Mouse (Mus musculus): ENCODE measurements at regions not wholly inside any gene's neighbourhood (a gene's known extent, or its start where the extent isn't known, plus 50 kb on each side); places are given as distances from the start of the nearest gene placed in this dataset.

DNA sequence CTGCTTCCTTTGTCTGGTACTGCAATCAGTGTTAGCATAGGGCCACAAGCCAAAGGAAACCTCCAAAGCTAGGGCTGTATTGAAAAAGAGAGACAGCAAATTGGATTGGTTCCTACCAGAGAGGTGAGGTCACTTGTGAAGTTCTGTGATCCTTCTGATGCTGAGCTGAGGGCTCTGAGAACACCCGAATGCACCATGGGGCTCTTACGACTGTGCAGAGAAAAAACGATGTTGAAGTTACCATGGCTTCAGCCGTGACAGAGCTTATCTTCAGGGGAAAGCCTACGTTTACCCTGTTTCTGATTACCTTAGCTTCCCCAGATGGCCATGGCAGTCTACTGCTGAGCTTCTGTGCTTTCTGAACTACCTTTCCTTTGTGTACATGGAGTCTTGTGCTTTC lies 53.9 kb upstream of the Fmo9 start:
- no peak for ATAC-seq (replicated peaks; ENCODE audit: poor library complexity)

GRCm38 (mm10) chr1:166738029-166738428 lies 56.4 kb upstream of the Fmo9 start:
- peak; percentile 83 for ATAC-seq (replicated peaks; ENCODE audit: poor library complexity)

DNA sequence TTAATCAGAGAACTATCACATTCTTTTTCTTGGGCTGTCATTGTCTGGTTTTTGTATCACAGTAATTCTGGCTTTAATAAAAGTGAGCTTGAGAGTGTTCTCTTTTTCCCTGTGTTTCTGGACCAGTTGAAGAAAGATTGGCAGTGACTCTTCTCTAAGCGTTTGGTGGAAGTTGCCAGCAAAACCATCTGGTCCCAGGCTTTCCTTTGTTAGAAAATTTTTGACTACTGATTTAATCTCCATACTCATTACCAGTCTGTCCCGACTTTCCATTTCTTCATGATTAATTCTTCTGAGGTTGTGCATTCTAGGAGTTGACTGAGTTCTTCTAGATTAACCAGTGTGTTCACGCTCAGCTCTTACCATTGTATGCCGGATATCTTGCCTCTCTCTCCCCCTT lies 68.6 kb upstream of the Fmo9 start:
- ATAC-seq (replicated peaks; ENCODE audit: poor library complexity): no peak

DNA sequence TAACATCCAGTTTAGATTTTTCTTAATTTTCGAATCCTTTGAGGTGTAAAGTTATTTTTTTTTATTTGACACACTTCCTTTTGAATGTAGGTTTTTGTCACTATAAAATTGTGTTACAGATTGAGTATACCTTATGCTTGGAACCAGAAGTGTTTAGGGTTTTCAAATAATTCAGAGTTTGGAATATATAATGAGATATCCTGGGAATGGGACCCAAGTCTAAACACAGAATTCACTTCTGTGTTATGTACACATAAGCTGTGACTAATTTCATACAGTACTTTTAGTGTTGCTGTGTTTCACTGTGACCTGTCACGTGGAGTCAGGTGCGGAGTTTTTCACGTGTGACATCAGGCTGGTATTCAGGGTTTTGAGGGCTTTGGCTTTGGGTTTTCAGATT lies 69.1 kb upstream of the Fmo9 start:
- no peak for ATAC-seq (replicated peaks; ENCODE audit: poor library complexity)

GRCm38 (mm10) chr1:166751436-166751835 lies 69.8 kb upstream of the Fmo9 start:
- ATAC-seq (replicated peaks; ENCODE audit: poor library complexity): no peak

DNA sequence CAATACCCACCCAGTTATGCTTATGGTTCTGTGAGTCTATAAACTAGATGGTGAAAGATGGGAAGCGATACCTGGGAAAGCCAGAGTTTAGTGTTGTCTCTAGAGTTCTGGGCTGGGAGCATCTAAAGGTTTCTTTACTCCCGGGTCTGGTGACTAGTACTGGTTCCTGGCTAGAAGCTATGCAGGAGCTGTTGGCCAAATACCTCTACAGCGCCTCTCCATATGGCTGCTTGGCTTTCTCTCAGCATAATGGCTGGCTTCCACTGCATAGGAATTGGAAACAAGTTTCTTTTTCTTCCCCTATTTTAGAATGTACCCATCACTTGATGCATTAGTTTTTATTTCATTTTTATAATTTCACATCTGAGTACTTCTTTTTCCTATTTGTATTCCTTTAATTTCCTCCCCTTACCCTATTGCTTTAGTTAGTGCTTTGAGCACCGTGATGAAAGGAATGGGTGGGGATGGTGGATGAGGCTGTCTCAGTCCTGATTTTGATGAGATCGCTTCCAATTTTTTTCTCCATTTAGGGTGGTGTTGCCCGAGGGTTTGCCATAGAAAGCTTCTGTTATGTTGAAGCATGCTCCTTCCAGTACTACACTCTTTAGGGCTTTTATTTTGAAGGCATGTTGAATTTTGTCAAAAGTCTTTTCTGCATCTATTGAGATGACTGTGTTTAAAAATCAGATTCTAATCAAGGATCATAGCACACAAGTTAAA lies 71.5 kb upstream of the Fmo9 start:
- ATAC-seq (replicated peaks; ENCODE audit: poor library complexity): no peak

DNA sequence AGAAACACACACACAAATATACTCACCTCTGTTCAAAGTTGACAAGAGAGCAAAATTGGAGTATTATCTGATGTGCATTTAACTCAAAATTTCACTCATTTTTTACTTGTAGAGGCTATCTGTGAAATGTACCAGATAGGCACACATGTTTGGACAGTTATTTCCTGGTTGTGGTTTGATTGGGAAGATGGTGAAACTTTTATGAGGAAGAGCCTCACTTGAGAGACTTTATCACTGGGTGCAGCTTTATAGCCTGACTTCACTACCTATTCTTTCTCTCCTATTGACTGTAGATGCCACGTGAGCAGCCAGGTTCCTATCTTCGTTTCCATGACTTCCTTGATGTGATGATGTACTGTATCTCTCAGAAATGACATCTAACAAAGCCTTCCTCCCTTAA lies 77.3 kb upstream of the Fmo9 start:
- ATAC-seq (replicated peaks; ENCODE audit: poor library complexity): peak; percentile 71

DNA sequence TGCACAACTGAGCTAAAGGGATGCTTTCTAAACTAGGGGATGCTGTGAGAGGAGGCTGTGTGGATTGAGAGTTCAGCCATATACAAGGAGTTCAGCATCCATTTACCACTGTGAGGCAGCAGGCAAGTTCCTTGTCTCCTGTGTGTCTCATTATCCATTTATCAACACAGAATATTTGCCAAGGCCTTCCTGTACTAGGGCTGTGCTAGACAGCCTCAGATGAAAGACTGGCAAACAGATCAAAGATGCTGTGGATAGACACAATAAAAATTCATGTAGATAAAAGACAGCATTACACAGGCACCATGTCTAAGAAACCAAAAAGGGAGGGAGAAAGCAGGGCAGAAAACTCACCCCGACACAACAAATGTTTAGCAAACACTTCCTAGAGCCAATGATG lies 91.5 kb upstream of the Fmo9 start:
- no peak for ATAC-seq (replicated peaks; ENCODE audit: poor library complexity)

DNA sequence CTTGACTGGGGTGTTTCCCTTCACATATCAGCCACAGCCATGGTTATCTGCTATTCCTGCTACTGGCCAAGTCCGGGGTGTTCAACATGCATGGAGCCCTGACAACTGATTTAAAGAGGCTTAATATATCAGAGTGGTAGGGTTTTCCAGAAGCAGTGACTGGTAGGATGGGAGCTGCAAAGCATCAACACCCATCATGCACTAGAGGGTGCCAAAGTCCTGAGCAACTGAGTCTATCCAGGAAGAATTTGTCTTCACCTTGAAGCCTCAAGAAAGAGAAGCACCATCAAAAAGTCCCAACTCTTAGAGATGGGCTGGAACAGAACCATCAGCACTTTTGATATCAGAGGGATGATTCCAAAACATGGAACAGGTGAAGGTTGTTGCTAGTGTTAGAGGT lies 100.5 kb upstream of the Fmo9 start:
- ATAC-seq (replicated peaks; ENCODE audit: poor library complexity): peak; percentile 96

GRCm38 (mm10) chr1:166787945-166788344 lies 106.3 kb upstream of the Fmo9 start:
- peak; percentile 91 for ATAC-seq (replicated peaks; ENCODE audit: poor library complexity)

GRCm38 (mm10) chr1:166788824-166789399 lies 107.3 kb upstream of the Fmo9 start:
- ATAC-seq (replicated peaks; ENCODE audit: poor library complexity): no peak

GRCm38 (mm10) chr1:166793052-166793716 lies 111.5 kb upstream of the Fmo9 start:
- peak; percentile 89 for ATAC-seq (replicated peaks; ENCODE audit: poor library complexity)

DNA sequence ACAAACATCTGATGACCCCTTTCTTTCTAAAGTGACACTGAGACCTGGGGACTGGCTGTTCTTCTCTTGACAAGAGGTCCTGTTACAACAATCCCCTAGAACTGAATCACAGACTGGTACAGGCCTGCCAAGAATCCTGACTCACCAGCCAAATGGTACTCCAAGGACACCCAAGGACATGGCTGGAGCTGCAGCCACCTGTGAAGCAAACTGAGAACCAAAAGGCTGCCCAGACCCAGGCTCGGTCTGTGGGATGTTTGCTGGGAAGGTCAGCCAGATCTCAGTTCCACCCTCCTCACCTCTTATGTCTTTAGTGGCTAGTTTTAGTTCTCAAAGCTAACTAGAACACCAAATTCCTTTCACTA lies 112.1 kb upstream of the Fmo9 start:
- ATAC-seq (replicated peaks; ENCODE audit: poor library complexity): no peak

- ATAC-seq (replicated peaks; ENCODE audit: poor library complexity): peak; percentile 53
Measured at GRCm38 (mm10) chr1:166794622-166795244, 113.1 kb upstream of the Fmo9 start.

DNA sequence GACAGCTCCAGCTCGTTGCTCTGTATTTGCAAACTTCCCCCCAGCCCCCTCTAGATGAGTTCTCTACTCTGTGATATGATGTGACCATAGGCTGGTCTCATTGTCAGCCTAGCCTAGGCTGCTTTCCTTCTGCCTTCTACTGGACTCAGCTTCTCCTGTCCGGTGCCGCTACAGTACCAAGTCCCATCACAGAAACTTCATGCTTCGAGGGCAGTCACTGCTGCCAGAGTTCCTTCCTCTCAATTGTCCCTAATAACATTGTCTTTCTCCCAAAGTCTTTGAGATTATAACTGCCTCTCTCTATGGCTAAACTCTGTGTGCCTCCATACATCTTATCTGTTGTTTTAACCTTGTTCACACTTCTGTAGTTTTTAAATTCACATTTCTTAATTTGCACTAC lies 114.0 kb upstream of the Fmo9 start:
- ATAC-seq (replicated peaks; ENCODE audit: poor library complexity): no peak

GRCm38 (mm10) chr1:166796362-166796925 lies 114.8 kb upstream of the Fmo9 start:
- no peak for ATAC-seq (replicated peaks; ENCODE audit: poor library complexity)

- no peak for ATAC-seq (replicated peaks; ENCODE audit: poor library complexity)
Measured at GRCm38 (mm10) chr1:166796931-166797330, 115.3 kb upstream of the Fmo9 start.

GRCm38 (mm10) chr1:166800953-166801603 lies 119.4 kb upstream of the Fmo9 start:
- ATAC-seq (replicated peaks; ENCODE audit: poor library complexity): no peak

GRCm38 (mm10) chr1:166801929-166802328 lies 120.3 kb upstream of the Fmo9 start:
- ATAC-seq (replicated peaks; ENCODE audit: poor library complexity): peak; percentile 55

DNA sequence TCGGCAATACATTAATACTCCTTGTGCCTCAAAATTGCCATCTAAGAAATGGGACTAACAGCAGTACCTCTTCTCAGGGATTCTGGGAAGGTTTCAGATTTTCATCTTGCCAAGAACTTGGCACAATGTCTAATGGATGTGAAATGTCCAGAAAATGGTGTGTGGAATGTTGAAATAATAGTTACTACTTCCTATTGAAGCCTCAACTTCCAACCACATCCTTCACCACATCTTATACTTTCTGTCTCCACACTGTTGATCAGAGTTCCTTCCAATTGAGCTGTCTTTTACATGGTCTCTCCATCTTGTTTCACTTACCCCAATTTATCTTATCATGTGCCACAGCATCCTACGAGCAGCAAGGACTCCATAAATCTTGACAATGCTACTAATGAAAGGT lies 122.3 kb upstream of the Fmo9 start:
- ATAC-seq (replicated peaks; ENCODE audit: poor library complexity): peak; percentile 85

DNA sequence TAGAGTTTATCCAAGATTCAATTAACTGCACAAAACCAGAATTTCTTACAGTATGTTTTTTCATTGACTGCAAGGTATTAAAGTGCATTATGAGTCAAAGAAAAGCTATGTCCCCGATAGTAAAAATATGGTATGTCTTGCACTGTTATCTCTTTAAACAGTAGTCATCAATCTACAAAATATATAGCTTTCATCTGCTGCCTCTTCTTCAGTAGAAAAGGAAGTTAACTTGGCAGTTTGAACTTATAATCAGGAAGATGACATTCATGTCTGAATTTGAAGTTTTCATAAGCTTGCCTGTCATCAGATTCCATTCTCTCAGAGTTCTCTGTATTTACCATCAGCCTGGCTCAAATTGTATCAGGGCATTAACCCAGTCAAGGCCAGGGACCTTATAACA lies 122.7 kb upstream of the Fmo9 start:
- ATAC-seq (replicated peaks; ENCODE audit: poor library complexity): no peak; the same call in 1 of the 2 replicates
